In genomic region chr6:101046755-101047154, GRCm38 (mm10) we compare ENCODE assay signal across 9 mouse cellular contexts.
DNase-seq lines count a peak whose midpoint lies in the region; ATAC-seq and TF ChIP-seq lines count a peak whose summit lies in the region.
"Had no signal": no experiment of that assay in that cellular context is flagged by ENCODE, and none has a peak within 500 bp of the region (broad histone marks: within the 10 kb centered on the region; RNA-seq: fewer than 3 reads in every experiment).

No protein-coding gene starts in this region.

- no peaks in the 10 kb centered on the region for H3K36me3 ChIP-seq in stomach, postnatal 0 days (ENCODE audit: control insufficient read depth, insufficient read depth, low read length)

- H3K4me3 ChIP-seq in gastrocnemius, adult 2 months: no peak overlapping the region
- no peak overlapping the region for H3K4me3 ChIP-seq in stomach, postnatal 0 days (ENCODE audit: low read depth, low read length)

- ATAC-seq in stomach, postnatal 0 days (ENCODE audit: low FRiP score, low TSS enrichment): peak; percentile 59; the same call in 1 of the 2 replicates

- no peak for TF ChIP-seq EP300 in stomach, postnatal 0 days (optimal IDR thresholded peaks at IDR 0.05)

- WGBS in stomach, postnatal 0 days: 49% methylated on average over 6 of the region's 6 CpGs

- TF ChIP-seq CTCF in gastrocnemius, adult 2 months (IDR thresholded peaks at IDR 0.05): no peak
- no peak for TF ChIP-seq CTCF in stomach, postnatal 0 days (IDR thresholded peaks at IDR 0.05; ENCODE audit: low read depth)

- H3K27me3 ChIP-seq in stomach, postnatal 0 days (ENCODE audit: control insufficient read depth, insufficient read depth, low read length): no peaks in the 10 kb centered on the region

- H3K4me2 ChIP-seq in stomach, postnatal 0 days (replicated peaks; ENCODE audit: low read depth): no peak overlapping the region

- H3K9me3 ChIP-seq in stomach, postnatal 0 days (ENCODE audit: control insufficient read depth, low read length): no peaks in the 10 kb centered on the region

- intact Hi-C loops in gastrocnemius, adult 2 months (cut with DNase I): no loop called here

- DNase-seq in ovary, adult 18-20 months (ENCODE audit: low spot score): peak; percentile 67
- no peak for DNase-seq in ovary, postnatal 10 days (ENCODE audit: low spot score)
- DNase-seq in gastrocnemius, adult 2 months: peak; percentile 51
- DNase-seq in lung, postnatal 36 days: peak; percentile 5
- DNase-seq in stomach, postnatal 0 days (ENCODE audit: low spot score): no peak
- no peak for DNase-seq in layer of hippocampus, postnatal 25 days (ENCODE audit: extremely low spot score in 1 of 2, low spot score in 1 of 2)
- no peak for DNase-seq in urinary bladder, postnatal 4 days (ENCODE audit: low spot score in 2 of 2)
- DNase-seq: cerebellum, adult 2 months; layer of hippocampus, adult 9-11 months had no signal

- H3K9ac ChIP-seq in stomach, postnatal 0 days (ENCODE audit: low read length): no peak overlapping the region

- H3K4me1 ChIP-seq in stomach, postnatal 0 days (replicated peaks; ENCODE audit: control insufficient read depth, insufficient read depth): no peaks in the 10 kb centered on the region

- no peak overlapping the region for H3K27ac ChIP-seq in gastrocnemius, adult 2 months
- H3K27ac ChIP-seq in stomach, postnatal 0 days (replicated peaks): no peak overlapping the region

Comparison
In these comparisons a context has a peak if more than half of its experiments do, and no peak if none do; other contexts are left out.
1. DNase-seq: peak in ovary, adult 18-20 months (single experiment), gastrocnemius, adult 2 months (single experiment) and lung, postnatal 36 days (single experiment); none in ovary, postnatal 10 days (single experiment), stomach, postnatal 0 days (single experiment), layer of hippocampus, postnatal 25 days (0 of 2) and urinary bladder, postnatal 4 days (0 of 2).